Mouse (Mus musculus): ENCODE results near the gene Rras2.

The Rras2 gene

GRCm38 (mm10) chr7:114117444-114117905 is at the start of gene Rras2:
Gene Rras2 (minus strand): TSS chr7:114117781.
- DNase-seq (ENCODE audit: low spot score in 2 of 2): peak; percentile 83 to 85

GRCm38 (mm10) chr7:114162975-114163374 is 45.4 kb upstream of the Rras2 start:
- peak in 1 of 2 experiments; percentile 22 for DNase-seq (ENCODE audit: low spot score in 2 of 2)

- no peak for DNase-seq (ENCODE audit: low spot score in 2 of 2)
Observed at GRCm38 (mm10) chr7:114161101-114161500, 43.5 kb upstream of the Rras2 start.

GRCm38 (mm10) chr7:114157716-114158278 is 40.2 kb upstream of the Rras2 start:
- DNase-seq (ENCODE audit: low spot score in 2 of 2): no peak

- no peak for DNase-seq (ENCODE audit: low spot score in 2 of 2)
Observed at GRCm38 (mm10) chr7:114156364-114156763, 38.8 kb upstream of the Rras2 start.

- no peak for DNase-seq (ENCODE audit: low spot score in 2 of 2)
Observed at GRCm38 (mm10) chr7:114155053-114155865, 37.7 kb upstream of the Rras2 start.

GRCm38 (mm10) chr7:114151036-114151780 is 33.6 kb upstream of the Rras2 start:
- no peak for DNase-seq (ENCODE audit: low spot score in 2 of 2)

GRCm38 (mm10) chr7:114149564-114149963 is 32.0 kb upstream of the Rras2 start:
- DNase-seq (ENCODE audit: low spot score in 2 of 2): no peak

GRCm38 (mm10) chr7:114149135-114149534 is 31.6 kb upstream of the Rras2 start:
- DNase-seq (ENCODE audit: low spot score in 2 of 2): peak in 1 of 2 experiments; percentile 26

GRCm38 (mm10) chr7:114145841-114146240 is 28.3 kb upstream of the Rras2 start:
- no peak for DNase-seq (ENCODE audit: low spot score in 2 of 2)

GRCm38 (mm10) chr7:114142151-114142798 is 24.7 kb upstream of the Rras2 start:
- no peak for DNase-seq (ENCODE audit: low spot score in 2 of 2)

- no peak for DNase-seq (ENCODE audit: low spot score in 2 of 2)
Observed at GRCm38 (mm10) chr7:114140026-114140425, 22.4 kb upstream of the Rras2 start.

- DNase-seq (ENCODE audit: low spot score in 2 of 2): no peak
Observed at GRCm38 (mm10) chr7:114139400-114139799, 21.8 kb upstream of the Rras2 start.

- no peak for DNase-seq (ENCODE audit: low spot score in 2 of 2)
Observed at GRCm38 (mm10) chr7:114138261-114138660, 20.7 kb upstream of the Rras2 start.

- DNase-seq (ENCODE audit: low spot score in 2 of 2): no peak
Observed at GRCm38 (mm10) chr7:114135166-114135565, 17.6 kb upstream of the Rras2 start.

GRCm38 (mm10) chr7:114133957-114134356 is 16.4 kb upstream of the Rras2 start:
- no peak for DNase-seq (ENCODE audit: low spot score in 2 of 2)

- no peak for DNase-seq (ENCODE audit: low spot score in 2 of 2)
Observed at GRCm38 (mm10) chr7:114132316-114132715, 14.7 kb upstream of the Rras2 start.

GRCm38 (mm10) chr7:114129281-114129680 is 11.7 kb upstream of the Rras2 start:
- no peak for DNase-seq (ENCODE audit: low spot score in 2 of 2)

- no peak for DNase-seq (ENCODE audit: low spot score in 2 of 2)
Observed at GRCm38 (mm10) chr7:114118180-114118579, 599 bp upstream of the Rras2 start.

GRCm38 (mm10) chr7:114116711-114117351 is 750 bp downstream of the Rras2 start:
- DNase-seq (ENCODE audit: low spot score in 2 of 2): peak; percentile 74 to 76

GRCm38 (mm10) chr7:114115961-114116360 is 1.6 kb downstream of the Rras2 start:
- no peak for DNase-seq (ENCODE audit: low spot score in 2 of 2)
